Mouse (Mus musculus) thymus, postnatal 10 days (tissue): ENCODE measurements around the gene Tstd1.
A peak's percentile ranks its signal among the peaks of the same experiment; 100 is the strongest.

ENCODE experiments used
- DNase-seq, 2 experiments: peaks; one replicate each; pipeline ENCODE4 v3.0.0; 2021; ENCODE audit warnings: low spot score in 2 of 2

The Tstd1 gene

GRCm38 (mm10) chr1:171418660-171419059, at the start of gene Tstd1:
Gene Tstd1, plus strand, starts transcription at chr1:171418872.
- DNase-seq: no peak

DNA sequence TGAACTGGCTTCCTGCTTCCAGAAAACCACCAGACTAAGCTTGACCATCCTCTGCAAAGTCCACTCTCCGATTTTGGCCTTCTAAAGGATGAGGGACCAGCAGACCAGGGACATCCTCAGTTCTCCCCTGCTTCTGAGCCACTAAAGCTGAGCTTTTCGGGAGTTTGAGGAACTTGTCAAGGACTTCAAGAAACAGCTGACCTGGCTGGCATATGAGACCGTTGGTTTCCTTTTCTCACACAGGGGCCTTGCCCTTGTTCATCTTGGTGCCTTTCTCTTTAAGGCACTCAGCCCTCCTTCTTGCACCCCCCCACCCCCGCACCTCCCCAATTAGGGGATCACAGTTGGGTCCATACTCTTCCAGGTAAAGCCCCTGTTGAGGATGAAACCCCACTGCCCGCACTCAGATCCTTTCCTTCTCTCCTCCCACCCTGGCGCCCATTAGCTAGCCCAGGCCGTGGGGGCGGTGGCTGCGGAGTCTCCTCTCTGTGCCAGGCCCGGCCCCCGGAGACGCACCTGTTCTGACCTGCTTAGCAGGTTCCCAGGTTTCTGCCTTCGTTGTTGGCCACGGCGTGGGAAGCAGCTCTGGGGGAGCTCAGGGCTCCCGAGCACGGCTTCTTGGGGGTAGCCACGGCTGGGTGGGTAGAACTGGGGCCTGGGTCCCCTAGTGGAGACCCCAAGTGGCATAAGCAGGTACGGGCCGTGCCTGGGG, 48.7 kb upstream of the Tstd1 start, which contains the start of gene Nectin4:
TSS of gene Nectin4 (plus strand) at position 255 of the 712 bp plus-strand sequence.
- no peak for DNase-seq

DNA sequence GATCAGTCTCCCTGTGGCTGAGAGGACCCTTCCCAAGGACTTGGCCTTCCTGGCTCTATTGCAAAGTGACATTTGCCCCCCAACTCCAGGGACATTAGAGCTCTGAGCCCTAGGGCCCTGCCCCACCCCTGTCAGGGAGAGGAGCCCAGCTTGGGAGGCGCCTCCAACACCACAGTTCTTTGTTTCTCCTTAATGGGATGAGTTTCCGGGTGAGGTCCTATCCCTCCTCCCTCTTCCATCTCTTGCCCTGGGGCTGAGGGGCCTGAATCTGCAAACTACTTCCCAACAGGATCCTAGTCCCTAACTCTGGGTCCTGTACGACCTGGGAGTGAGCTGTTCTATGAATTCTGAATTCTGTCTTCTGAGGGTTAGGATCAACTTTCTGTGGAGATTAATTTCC, 45.8 kb upstream of the Tstd1 start:
- no peak for DNase-seq

- DNase-seq: no peak
Measured at GRCm38 (mm10) chr1:171373946-171374345, 44.7 kb upstream of the Tstd1 start.

DNA sequence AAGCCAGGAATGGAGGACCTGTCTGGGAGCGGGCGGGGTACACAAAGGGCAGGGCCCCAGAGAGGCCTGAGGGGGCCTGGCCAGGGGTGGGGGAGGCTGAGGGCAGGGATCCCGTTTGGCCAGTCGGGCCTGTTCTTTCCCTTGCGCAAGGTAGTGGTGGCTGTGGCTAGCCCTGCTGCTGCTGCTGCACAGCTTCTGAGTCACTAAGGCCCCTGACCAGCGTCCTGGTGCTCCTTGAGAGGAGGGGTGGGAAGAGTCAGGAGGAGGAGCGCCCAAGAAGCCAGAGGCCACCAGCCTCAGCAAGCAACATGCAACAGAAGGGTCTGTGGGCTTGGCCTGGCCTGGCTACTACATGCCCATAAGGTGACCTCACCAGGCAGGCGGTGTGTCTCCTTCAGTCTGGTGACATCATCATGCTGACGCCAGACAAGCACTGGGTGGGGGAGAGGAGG, 43.0 kb upstream of the Tstd1 start:
- DNase-seq: no peak

DNA sequence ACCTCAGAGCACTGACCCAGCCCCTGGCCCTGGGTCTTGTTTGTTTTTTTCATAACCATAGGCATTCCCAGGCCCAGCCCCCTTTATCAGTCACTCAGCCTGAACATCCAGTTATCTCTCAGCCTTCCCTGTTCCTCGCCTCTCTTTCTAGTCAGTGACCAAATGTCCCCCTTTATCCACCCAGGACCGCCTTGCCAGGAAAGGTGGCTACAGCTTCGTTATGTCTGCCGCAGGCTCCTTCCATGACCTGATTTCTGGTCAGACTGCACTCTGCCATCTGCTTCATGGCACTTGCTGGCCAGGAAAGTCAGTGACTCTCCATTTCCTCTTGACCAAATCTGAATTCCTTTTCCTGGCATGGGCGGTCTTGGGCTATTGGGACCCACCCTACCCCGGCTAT, 40.4 kb upstream of the Tstd1 start:
- no peak for DNase-seq

- peak; percentile 53 to 72 for DNase-seq
Measured at GRCm38 (mm10) chr1:171379935-171380599, 38.6 kb upstream of the Tstd1 start.

GRCm38 (mm10) chr1:171382096-171382620, 36.5 kb upstream of the Tstd1 start:
- DNase-seq: no peak

DNA sequence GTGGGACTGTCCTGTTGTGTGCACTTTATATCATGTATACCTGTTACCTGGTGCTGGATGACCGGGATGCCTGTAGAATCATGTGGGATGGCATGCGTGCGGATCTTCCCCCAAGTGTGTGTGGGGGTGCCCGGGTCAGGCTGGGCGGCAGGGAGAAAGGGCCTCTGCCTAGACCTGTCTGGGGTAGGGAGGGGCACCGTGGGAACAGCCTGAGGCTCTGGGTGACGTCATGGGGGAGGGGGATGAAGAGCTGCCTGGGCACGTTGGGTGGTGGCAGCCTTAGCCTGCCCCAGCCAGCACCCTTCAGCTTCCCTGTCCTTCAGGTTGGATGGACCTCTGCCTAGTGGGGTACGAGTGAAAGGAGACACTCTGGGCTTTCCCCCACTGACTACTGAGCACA, 34.3 kb upstream of the Tstd1 start:
- DNase-seq: no peak

DNA sequence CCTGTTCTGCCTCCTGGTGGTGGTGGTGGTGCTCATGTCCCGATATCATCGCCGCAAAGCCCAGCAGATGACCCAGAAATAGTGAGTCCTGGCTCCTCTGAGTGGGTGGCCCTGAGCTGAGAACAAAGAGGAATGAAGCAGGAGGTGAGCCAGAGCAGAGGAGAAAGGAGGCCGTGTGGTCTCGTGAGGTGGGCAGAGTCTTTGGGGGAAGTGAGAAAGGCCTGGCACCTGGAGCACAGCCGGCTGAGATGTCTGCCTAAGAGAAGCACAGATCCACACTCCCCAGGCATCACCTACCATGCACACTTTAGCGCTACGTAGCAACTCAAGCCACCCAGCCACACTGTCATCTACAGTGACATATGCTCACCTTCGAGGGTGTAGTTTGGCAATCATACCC, 33.5 kb upstream of the Tstd1 start:
- no peak for DNase-seq

- peak; percentile 46 to 61 for DNase-seq
Measured at GRCm38 (mm10) chr1:171387099-171387498, 31.6 kb upstream of the Tstd1 start.

DNA sequence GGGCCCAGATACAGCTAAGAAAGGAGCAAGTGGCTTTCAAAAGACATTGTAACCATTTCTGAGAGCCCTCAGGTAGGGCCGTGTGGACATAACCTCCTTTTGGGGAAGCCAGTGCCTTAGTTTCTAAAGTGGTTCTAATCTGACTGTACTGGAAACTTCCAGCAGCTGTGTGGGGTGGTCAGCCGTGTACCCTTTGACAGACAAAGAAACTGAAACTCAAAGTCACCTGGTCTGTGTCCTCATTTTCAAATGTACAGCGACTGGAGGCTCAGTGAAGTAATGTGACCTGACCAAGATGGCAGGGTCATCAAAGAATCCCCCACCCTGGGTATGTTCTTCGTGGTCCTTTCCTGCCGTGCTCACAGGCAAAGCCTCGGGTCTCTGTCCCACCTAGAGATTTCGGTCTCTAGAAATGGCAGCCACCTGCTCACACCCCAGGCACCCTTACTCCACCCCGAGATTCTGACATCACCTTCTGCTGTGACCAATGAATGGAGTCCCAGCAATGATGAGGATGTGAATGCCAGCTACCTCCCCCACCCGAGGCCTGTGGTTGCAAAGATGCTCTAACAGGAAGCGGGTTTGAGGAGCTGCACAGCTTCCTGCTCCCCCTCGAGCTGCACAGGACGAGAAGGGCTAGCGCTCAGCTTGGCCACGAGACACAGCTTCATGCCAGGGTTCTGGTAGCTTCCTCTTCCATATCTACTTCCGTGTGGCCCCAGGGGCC, 30.1 kb upstream of the Tstd1 start, which contains the start of gene Arhgap30:
TSS of gene Arhgap30 (plus strand) at position 579 of the 727 bp plus-strand sequence.
- peak; percentile 90 to 95 for DNase-seq

DNA sequence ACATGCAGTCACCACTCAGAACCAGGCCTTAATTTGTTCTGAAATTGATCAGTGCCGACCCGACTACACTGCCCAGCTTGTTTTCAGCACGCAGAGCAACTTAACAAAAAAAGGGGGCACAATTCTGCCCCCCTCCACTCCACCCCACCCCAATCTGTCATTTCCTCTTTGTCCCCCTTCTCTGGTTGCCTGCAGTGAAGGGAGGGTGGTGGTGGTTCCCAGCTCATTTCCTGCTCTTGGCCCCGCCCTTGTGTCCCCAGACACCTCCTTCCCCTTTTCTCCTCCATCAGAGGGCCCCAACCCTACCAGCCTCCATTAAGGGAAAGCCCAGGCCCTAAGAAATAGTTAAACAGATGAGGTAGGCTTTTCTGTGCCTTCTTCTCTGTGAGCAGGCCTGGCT, 28.6 kb upstream of the Tstd1 start:
- peak; percentile 70 to 76 for DNase-seq

DNA sequence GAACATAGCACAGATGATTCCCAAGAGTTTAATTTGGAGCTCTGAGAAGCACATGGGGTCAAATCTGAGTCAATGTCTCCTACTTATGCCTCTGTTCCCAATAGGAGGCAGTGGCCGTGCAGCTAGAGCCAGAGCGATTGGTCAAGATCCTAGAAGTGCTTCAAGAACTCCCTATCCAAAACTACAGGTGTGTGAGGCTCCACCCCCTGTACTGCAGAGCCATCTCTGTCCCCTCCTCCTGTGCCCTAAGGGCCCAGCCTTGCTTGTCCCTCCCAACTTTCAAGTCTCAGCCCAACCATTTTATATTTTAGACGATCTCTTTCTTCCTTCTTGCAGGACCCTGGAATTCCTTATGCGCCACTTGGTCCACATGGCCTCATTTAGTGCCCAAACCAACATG, 16.9 kb upstream of the Tstd1 start:
- DNase-seq: no peak

GRCm38 (mm10) chr1:171402991-171403390, 15.7 kb upstream of the Tstd1 start:
- no peak for DNase-seq

DNA sequence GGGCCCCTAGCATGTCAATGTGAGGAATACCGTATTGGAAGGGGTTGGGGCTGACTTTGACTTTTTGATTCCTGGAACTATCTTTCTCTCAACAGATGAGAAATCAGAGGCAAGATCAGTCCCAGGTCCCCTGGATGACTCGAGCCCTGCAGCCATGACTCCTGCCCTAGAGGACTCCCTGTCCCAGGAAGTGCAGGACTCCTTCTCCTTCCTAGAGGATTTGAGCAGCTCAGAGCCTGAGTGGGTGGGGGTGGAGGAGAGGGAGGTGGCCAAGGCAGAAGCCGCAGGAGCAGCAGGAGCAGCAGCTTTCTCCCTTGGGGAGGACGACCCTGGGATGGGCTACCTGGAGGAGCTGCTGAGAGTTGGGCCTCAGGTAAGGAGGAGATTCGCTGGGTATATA, 11.4 kb upstream of the Tstd1 start:
- no peak for DNase-seq

- DNase-seq: no peak
Measured at GRCm38 (mm10) chr1:171410231-171410630, 8.4 kb upstream of the Tstd1 start.

GRCm38 (mm10) chr1:171410947-171411484, 7.7 kb upstream of the Tstd1 start, which contains the start of gene Usf1:
Gene Usf1, plus strand, starts transcription at chr1:171411313.
- DNase-seq: peak; percentile 94

DNA sequence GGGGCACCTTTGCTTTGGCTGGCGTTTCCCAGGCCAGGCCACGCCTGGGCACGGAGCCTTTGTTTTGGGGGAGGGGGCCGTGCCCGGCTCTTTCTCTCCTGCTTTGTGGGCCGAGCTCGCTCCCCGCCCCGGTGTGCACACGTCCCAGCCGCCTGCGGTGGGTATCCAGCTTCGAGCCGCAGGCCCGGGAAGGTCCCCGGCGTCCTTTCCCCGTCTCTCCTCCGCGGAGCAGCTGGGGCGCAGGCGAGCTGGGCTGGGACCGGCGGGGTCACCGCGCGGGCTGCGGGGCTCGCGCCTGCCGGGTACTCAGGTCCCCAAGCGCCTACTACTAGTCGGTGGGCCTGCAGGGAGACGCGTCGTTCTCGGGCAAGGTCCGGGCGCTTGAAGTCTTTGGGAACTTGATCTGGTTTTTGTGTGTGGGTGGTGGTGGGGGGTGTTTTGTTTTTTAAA, 7.2 kb upstream of the Tstd1 start:
- no peak for DNase-seq

GRCm38 (mm10) chr1:171412001-171412441, 6.7 kb upstream of the Tstd1 start:
- DNase-seq: peak; percentile 35 to 43

DNA sequence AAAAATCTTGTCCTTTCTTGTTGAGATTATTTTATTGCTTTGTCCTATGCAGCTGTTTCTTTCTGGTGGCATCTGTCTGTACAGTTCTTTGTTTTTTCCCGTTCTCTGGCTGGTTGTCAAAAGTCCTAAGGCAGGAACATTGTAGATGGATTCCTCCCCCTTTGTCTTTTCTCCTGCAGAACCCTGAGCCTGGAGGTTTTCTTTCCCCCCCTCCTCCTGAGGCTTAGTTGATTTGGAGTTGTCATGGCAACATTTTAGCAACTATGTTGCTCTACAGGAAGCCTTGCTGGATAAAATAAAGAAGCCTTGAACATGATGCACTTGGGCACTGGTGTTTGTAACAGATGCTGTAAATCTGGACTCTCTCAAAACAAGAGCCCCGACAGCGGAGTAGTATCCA, 6.2 kb upstream of the Tstd1 start:
- DNase-seq: peak in 1 of 2 experiments; percentile 13

- DNase-seq: no peak
Measured at GRCm38 (mm10) chr1:171413608-171414007, 5.1 kb upstream of the Tstd1 start.
